Mouse (Mus musculus) olfactory bulb, adult 2 months (tissue): Measurements from ENCODE around the gene Clock. TPM values are rescaled to one million over a fixed set of nuclear protein-coding genes. Genes with fewer than 3 reads are reported as not detected.

Experiments used
- H3K27ac ChIP-seq: fragments of 200-500 bp; 2 replicates; pipeline ENCODE4 v1.5.1; 2012; ENCODE audit warnings: low read depth, low read length; ENCODE audit not compliant: insufficient read depth
- H3K4me1 ChIP-seq: fragments of 200-500 bp; 2 replicates; pipeline ENCODE4 v1.6.1; 2012; ENCODE audit warnings: low read length; ENCODE audit not compliant: control insufficient read depth, insufficient read depth
- H3K4me3 ChIP-seq: fragments of 200-500 bp; 2 replicates; pipeline ENCODE4 v1.5.1; 2012; ENCODE audit warnings: mild to moderate bottlenecking, low read depth, low read length, moderate library complexity; ENCODE audit not compliant: insufficient read depth
- CTCF ChIP-seq: fragments of 200-500 bp; IDR thresholded peaks from 2 replicates; pipeline ENCODE4 v1.5.1; 2012; ENCODE audit warnings: low read depth, mild to moderate bottlenecking, low read length, moderate library complexity; ENCODE audit not compliant: insufficient read depth
- POLR2A ChIP-seq: fragments of 200-500 bp; IDR thresholded peaks from 2 replicates; pipeline ENCODE4 v1.6.1; 2012; ENCODE audit warnings: mild to moderate bottlenecking, low read depth, low read length, moderate library complexity; ENCODE audit not compliant: insufficient read depth
- WGBS: fragments of 180-500 bp; shearing (Covaris S2); methylation state at CpG from one replicate; pipeline ENCODE4 v1.1.7; 2018; 5-methylcytosine and 5-hydroxymethylcytosine counted together
- polyA plus RNA-seq: library from polyadenylated mRNA; stranded (reverse); fragments of >200 nt; gene quantifications from 2 replicates; pipeline ENCODE4 v1.2.4, GENCODE M21; 2012; ENCODE audit warnings: low replicate concordance; ENCODE audit not compliant: missing spikeins, insufficient read depth, insufficient read length

Gene Clock
- polyA plus RNA-seq, 1 experiment, result not detected

GRCm38 (mm10) chr5:76243274-76243673 is 61.3 kb downstream of the Clock start:
- no peak for TF ChIP-seq CTCF
- TF ChIP-seq POLR2A, result no peak
- H3K4me3 ChIP-seq, result no peak overlapping the region
- 88% methylated on average over 3 of the region's 3 CpGs for WGBS
- no peak overlapping the region for H3K27ac ChIP-seq
- H3K4me1 ChIP-seq, result no peaks in the 10 kb centered on the region

- 91% methylated on average over 13 of the region's 13 CpGs for WGBS
- Histone ChIP-seq H3K4me1 (no peaks in the 10 kb centered on the region), H3K27ac (no peak overlapping the region), H3K4me3 (no peak overlapping the region)
- TF ChIP-seq POLR2A (no peak), CTCF (no peak)
Measured at GRCm38 (mm10) chr5:76231171-76231855, 73.3 kb downstream of the Clock start.

GRCm38 (mm10) chr5:76216691-76217090 is 87.9 kb downstream of the Clock start:
- TF ChIP-seq POLR2A (no peak), CTCF (no peak)
- Histone ChIP-seq H3K27ac (no peak overlapping the region), H3K4me1 (no peaks in the 10 kb centered on the region), H3K4me3 (no peak overlapping the region)
- WGBS, result 60% methylated on average over 6 of the region's 6 CpGs

GRCm38 (mm10) chr5:76208066-76208465 is 96.5 kb downstream of the Clock start:
- Histone ChIP-seq H3K27ac (no peak overlapping the region), H3K4me1 (no peaks in the 10 kb centered on the region), H3K4me3 (no peak overlapping the region)
- no peak for TF ChIP-seq CTCF
- TF ChIP-seq POLR2A, result no peak
- WGBS, result 84% methylated on average over 5 of the region's 5 CpGs

- Histone ChIP-seq H3K4me1 (no peaks in the 10 kb centered on the region), H3K4me3 (no peak overlapping the region), H3K27ac (no peak overlapping the region)
- TF ChIP-seq POLR2A (no peak), CTCF (no peak)
- WGBS, result 88% methylated on average over 2 of the region's 2 CpGs
Measured at GRCm38 (mm10) chr5:76205886-76206285, 98.7 kb downstream of the Clock start.

- TF ChIP-seq CTCF (no peak), POLR2A (no peak)
- Histone ChIP-seq H3K27ac (no peak overlapping the region), H3K4me3 (no peak overlapping the region), H3K4me1 (no peaks in the 10 kb centered on the region)
- 82% methylated on average over 3 of the region's 3 CpGs for WGBS
Measured at GRCm38 (mm10) chr5:76203171-76203570, 101.4 kb downstream of the Clock start.

- Histone ChIP-seq H3K4me3 (no peak overlapping the region), H3K4me1 (peaks cover 2% of the 10 kb centered on the region), H3K27ac (no peak overlapping the region)
- TF ChIP-seq POLR2A, result no peak
- TF ChIP-seq CTCF, result no peak
- 95% methylated on average over 13 of the region's 13 CpGs for WGBS
Measured at GRCm38 (mm10) chr5:76199346-76199745, 105.2 kb downstream of the Clock start.

GRCm38 (mm10) chr5:76194377-76194945 is 110.1 kb downstream of the Clock start:
- Histone ChIP-seq H3K4me1 (peaks cover 5% of the 10 kb centered on the region), H3K4me3 (no peak overlapping the region), H3K27ac (no peak overlapping the region)
- no peak for TF ChIP-seq CTCF
- TF ChIP-seq POLR2A, result no peak
- WGBS, result 73% methylated on average over 6 of the region's 6 CpGs

- Histone ChIP-seq H3K4me1 (peaks cover 5% of the 10 kb centered on the region), H3K27ac (no peak overlapping the region), H3K4me3 (no peak overlapping the region)
- TF ChIP-seq POLR2A (no peak), CTCF (no peak)
Measured at GRCm38 (mm10) chr5:76193075-76193474, 111.5 kb downstream of the Clock start.
